Mouse (Mus musculus) stomach, postnatal 0 days (tissue): ENCODE measurements around the gene Gm17728. TPM values are rescaled to one million over a fixed set of nuclear protein-coding genes. Genes with fewer than 3 reads are reported as not detected.
"Not testable (repeated sequence)": the region's sequence is repeated elsewhere in the genome, so short reads cannot be mapped to it uniquely, and the experiment has no call there.

Source experiments
- ATAC-seq: fragments of 200-750 bp; cut with Nextera tagmentation; 2 replicates; pipeline ENCODE4 v1.8.0; 2017; ENCODE audit not compliant: low FRiP score, low TSS enrichment
- DNase-seq: peaks from one replicate; pipeline ENCODE4 v3.0.0-alpha.2; 2016; ENCODE audit warnings: low spot score
- H3K27ac ChIP-seq: fragments of 300-500 bp; sonication (generic); replicated peaks from 2 replicates; pipeline ENCODE4 v1.5.1; 2014; ENCODE audit warnings: mild to moderate bottlenecking, control low read depth
- H3K27me3 ChIP-seq: fragments of 300-500 bp; sonication (generic); 2 replicates; pipeline ENCODE4 v1.6.1; 2014; ENCODE audit warnings: low read length; ENCODE audit not compliant: control insufficient read depth, insufficient read depth
- H3K36me3 ChIP-seq: fragments of 300-500 bp; sonication (generic); 2 replicates; pipeline ENCODE4 v1.6.1; 2014; ENCODE audit warnings: low read length, mixed read lengths; ENCODE audit not compliant: control insufficient read depth, insufficient read depth
- H3K4me1 ChIP-seq: fragments of 300-500 bp; sonication (generic); replicated peaks from 2 replicates; pipeline ENCODE4 v1.6.1; 2014; ENCODE audit warnings: antibody characterized with exemption; ENCODE audit not compliant: control insufficient read depth, insufficient read depth
- H3K4me2 ChIP-seq: fragments of 300-500 bp; sonication (generic); replicated peaks from 2 replicates; pipeline ENCODE4 v1.6.1; 2014; ENCODE audit warnings: low read depth, mild to moderate bottlenecking, control low read depth, moderate library complexity
- H3K4me3 ChIP-seq: fragments of 300-500 bp; sonication (generic); 2 replicates; pipeline ENCODE4 v1.5.1; 2014; ENCODE audit warnings: low read depth, low read length, control low read depth
- H3K9ac ChIP-seq: fragments of 300-500 bp; sonication (generic); 2 replicates; pipeline ENCODE4 v1.6.1; 2014; ENCODE audit warnings: mild to moderate bottlenecking, low read length, control low read depth, mixed read lengths
- H3K9me3 ChIP-seq: fragments of 300-500 bp; sonication (generic); 2 replicates; pipeline ENCODE4 v1.6.1; 2016; ENCODE audit warnings: low read length; ENCODE audit not compliant: control insufficient read depth
- CTCF ChIP-seq: IDR thresholded peaks from 2 replicates; pipeline ENCODE4 v1.5.1; 2016; ENCODE audit warnings: antibody characterized with exemption, low read depth, mild to moderate bottlenecking, moderate library complexity
- EP300 ChIP-seq: optimal IDR thresholded peaks from 2 replicates; pipeline ENCODE3; 2016; ENCODE audit warnings: antibody characterized with exemption
- WGBS: fragments of 180-500 bp; shearing (Covaris S2); extraction: QIAGEN DNeasy Blood & Tissue Kit; methylation state at CpG from one replicate; pipeline ENCODE4 v1.1.7; 2014; 5-methylcytosine and 5-hydroxymethylcytosine counted together
- polyA plus RNA-seq: library from polyadenylated mRNA; unstranded; fragments of >200 nt; fragmentation: Nextera tagmentation; extraction: Ambion mirVana; gene quantifications from 2 replicates; pipeline ENCODE4 v1.2.1, GENCODE M21; 2015

Gm17728 gene
- not detected in 2 replicates for polyA plus RNA-seq

- ATAC-seq, H3K4me3 ChIP-seq, H3K36me3 ChIP-seq, H3K9me3 ChIP-seq, H3K4me1 ChIP-seq, H3K27me3 ChIP-seq, DNase-seq, H3K27ac ChIP-seq, H3K4me2 ChIP-seq, H3K9ac ChIP-seq: not testable (repeated sequence)
- WGBS, result 84% methylated on average over 7 of the region's 8 CpGs
Observed at GRCm38 (mm10) chr17:9421760-9422159, at the start of gene Gm17728. TSS of gene Gm17728 (plus strand) at chr17:9422060.

DNA sequence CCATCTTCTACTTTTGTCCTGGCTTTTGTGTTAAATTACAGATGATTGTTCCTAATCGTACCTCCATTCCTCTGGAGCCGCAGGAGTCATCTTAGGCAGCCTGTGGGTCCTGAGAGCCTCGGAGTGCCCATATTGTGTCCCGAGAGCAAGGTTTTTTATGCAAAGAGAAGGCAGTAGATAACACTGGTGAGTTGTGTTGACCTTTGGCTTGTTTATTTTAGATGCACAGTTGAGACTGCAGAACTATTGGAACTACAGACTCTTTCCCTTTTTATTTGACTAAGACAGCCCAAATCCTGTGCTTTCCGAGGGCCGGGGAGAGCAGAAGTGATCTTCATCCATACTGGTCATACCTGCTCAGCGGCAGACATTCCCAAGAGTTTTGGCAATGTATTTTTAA, 24.4 kb upstream of the Gm17728 start:
- H3K27ac ChIP-seq, result no peak overlapping the region
- ATAC-seq (no peak), DNase-seq (no peak)
- H3K4me3 ChIP-seq, result no peak overlapping the region
- H3K9me3 ChIP-seq, result no peaks in the 10 kb centered on the region
- H3K27me3 ChIP-seq, result no peaks in the 10 kb centered on the region
- no peak overlapping the region for H3K9ac ChIP-seq
- H3K4me1 ChIP-seq, result no peaks in the 10 kb centered on the region
- no peaks in the 10 kb centered on the region for H3K36me3 ChIP-seq
- TF ChIP-seq CTCF (no peak), EP300 (no peak)
- WGBS, result 55% methylated on average over 7 of the region's 7 CpGs
- no peak overlapping the region for H3K4me2 ChIP-seq

- TF ChIP-seq EP300 (no peak), CTCF (no peak)
- Histone ChIP-seq H3K9me3 (no peaks in the 10 kb centered on the region), H3K4me2 (no peak overlapping the region), H3K9ac (no peak overlapping the region), H3K27me3 (no peaks in the 10 kb centered on the region), H3K27ac (no peak overlapping the region), H3K4me3 (no peak overlapping the region), H3K36me3 (no peaks in the 10 kb centered on the region), H3K4me1 (no peaks in the 10 kb centered on the region)
- WGBS, result 59% methylated on average over 4 of the region's 4 CpGs
- ATAC-seq, result no peak
- DNase-seq, result no peak
Observed at GRCm38 (mm10) chr17:9398551-9398950, 23.3 kb upstream of the Gm17728 start.

DNA sequence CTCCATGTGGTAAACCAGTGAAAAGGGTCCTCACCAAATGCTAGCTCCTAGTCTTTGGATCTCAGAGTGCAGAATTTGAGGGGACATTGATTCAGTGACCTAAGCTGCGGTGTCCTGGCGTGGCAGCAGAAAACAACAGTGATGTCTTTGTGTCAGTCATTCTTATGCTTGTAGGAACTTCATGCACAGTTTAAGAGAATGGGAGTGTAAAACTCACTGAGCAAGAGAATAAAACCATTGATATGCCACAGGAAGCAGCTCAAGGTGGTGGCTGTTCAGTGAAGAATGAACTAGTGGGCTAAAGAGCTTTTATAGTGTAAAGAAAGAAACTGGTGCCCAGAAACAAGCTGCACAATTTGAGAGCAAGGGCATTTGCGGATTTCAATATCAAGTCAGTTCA, 17.9 kb upstream of the Gm17728 start:
- no peaks in the 10 kb centered on the region for H3K27me3 ChIP-seq
- no peak for ATAC-seq
- no peak overlapping the region for H3K9ac ChIP-seq
- H3K27ac ChIP-seq, result no peak overlapping the region
- WGBS, result 94% methylated on average over 3 of the region's 3 CpGs
- no peak for DNase-seq
- H3K4me3 ChIP-seq, result no peak overlapping the region
- H3K36me3 ChIP-seq, result no peaks in the 10 kb centered on the region
- no peaks in the 10 kb centered on the region for H3K4me1 ChIP-seq
- no peak overlapping the region for H3K4me2 ChIP-seq
- TF ChIP-seq CTCF (no peak), EP300 (no peak)
- no peaks in the 10 kb centered on the region for H3K9me3 ChIP-seq

DNA sequence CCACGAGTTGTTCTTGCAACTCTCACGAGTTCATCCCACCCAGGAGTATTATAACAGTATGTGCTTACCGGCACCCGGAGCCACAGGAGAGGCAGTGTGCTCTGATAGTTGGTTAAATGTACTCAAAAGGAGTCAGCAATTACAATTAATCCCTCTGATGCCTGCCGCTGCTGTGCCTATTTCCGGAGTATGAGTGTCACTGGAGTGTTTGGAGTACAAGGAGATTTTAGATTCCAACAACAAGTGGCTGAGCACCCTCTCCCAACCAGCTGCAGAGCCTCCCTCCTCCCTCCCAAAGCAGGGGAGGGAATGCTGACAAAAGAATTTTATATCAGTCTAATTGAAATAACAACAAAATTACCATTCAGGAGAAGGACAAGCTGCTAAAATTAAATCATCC, 14.2 kb upstream of the Gm17728 start:
- Histone ChIP-seq H3K4me2 (no peak overlapping the region), H3K4me1 (no peaks in the 10 kb centered on the region), H3K36me3 (no peaks in the 10 kb centered on the region), H3K4me3 (no peak overlapping the region), H3K9me3 (no peaks in the 10 kb centered on the region), H3K9ac (no peak overlapping the region), H3K27ac (no peak overlapping the region), H3K27me3 (no peaks in the 10 kb centered on the region)
- no peak for ATAC-seq
- 56% methylated on average over 6 of the region's 6 CpGs for WGBS
- no peak for DNase-seq
- TF ChIP-seq CTCF (no peak), EP300 (no peak)

DNA sequence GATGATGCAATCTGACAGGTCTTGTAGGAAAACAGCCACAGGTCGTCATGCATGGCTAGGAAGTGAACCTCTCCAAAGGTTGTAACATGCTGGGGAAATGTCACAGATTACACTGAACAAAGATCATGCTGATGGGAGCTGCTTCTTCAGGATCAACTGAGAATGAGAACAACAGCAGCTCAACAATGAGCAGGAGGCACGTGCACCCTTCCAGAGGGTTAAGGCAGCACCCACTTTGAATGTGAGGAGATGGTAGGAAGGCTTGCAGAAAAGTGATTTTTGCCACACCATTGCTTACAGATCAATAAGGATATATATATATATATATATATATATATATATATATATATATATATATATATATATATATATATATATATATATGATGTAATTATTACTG, 2.8 kb upstream of the Gm17728 start:
- no peak for DNase-seq
- Histone ChIP-seq H3K4me3 (no peak overlapping the region), H3K4me1 (no peaks in the 10 kb centered on the region), H3K9me3 (no peaks in the 10 kb centered on the region), H3K36me3 (no peaks in the 10 kb centered on the region), H3K27ac (no peak overlapping the region), H3K9ac (no peak overlapping the region), H3K4me2 (no peak overlapping the region), H3K27me3 (no peaks in the 10 kb centered on the region)
- 84% methylated on average over 2 of the region's 2 CpGs for WGBS
- no peak for ATAC-seq
- TF ChIP-seq EP300 (no peak), CTCF (no peak)
